Mouse (Mus musculus) erythroblast, embryonic 14.5 days (primary cell): Measurements from ENCODE around the gene Gm37240.

Source experiments
- GATA1 ChIP-seq: IDR thresholded peaks from 2 replicates; pipeline ENCODE4 v1.6.1; 2012; ENCODE audit warnings: low read length, inconsistent platforms, mixed read lengths
- TAL1 ChIP-seq: IDR thresholded peaks from 3 replicates; pipeline ENCODE4 v1.6.1; 2012; ENCODE audit warnings: low read length, inconsistent platforms, mixed read lengths

DNA sequence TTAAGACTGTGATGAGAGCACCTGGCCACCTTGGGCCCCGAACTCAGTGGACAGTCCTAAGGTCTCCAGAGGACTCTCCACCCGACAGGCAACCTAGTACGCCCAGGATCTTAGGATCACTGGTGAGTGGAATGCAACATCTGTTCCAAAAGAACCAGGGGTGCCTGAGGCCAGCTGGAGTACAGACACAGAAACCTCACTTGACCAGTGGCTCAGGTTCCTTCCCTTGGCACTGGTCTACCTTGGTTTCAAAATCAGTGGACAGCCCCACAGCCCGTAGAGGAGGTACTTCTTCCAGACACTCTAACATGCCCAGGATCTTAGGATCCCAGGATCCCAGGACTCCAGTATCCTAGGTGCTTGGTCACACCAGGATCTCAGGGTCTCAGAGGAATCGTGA lies 632.8 kb downstream of the Gm37240 start:
- no peak for TF ChIP-seq GATA1
- TF ChIP-seq TAL1: no peak
